ENCODE assay signal across 9 mouse cellular contexts in the genomic region with DNA sequence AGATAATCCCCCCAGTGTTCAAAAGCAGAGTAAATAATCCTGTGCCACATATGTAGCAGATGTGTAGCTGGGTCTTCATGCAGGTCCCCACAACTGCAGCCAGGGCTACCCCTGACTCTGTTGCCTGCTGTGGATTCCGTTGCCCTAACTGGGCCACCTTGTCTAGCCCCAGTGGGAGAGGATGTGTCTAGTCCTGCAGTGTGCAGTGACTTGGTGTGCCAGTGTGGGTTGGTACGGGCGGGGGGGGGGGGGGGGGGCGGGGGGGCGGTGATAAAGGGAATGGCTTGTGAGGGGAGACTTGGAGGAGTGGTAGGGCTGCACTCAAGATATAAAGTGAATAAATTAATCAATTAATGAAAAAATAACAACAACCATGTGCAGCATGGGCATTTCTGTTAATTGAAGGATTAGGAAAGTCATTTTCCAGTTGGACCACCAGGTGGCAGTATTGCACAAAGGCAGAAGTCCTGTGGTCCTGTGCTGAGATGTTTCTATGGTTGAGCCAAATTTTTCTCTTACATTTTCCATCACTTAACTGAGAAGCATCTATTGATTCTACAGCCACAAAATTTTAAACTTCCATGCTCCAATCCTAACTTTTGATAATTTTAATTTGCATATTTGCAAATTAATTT. TPM values are rescaled to one million over a fixed set of nuclear protein-coding genes. Genes with fewer than 3 reads are reported as not detected.
DNase-seq lines count a peak whose midpoint lies in the region; ATAC-seq lines count a peak whose summit lies in the region.
"Had no signal": no experiment of that assay in that cellular context is flagged by ENCODE, and none has a peak within 500 bp of the region (broad histone marks: within the 10 kb centered on the region; RNA-seq: fewer than 3 reads in every experiment).

No protein-coding gene starts in this region.

- no peaks in the 10 kb centered on the region for H3K36me3 ChIP-seq in embryonic facial prominence, embryonic 14.5 days (ENCODE audit: control insufficient read depth, insufficient read depth, low read length)
- H3K36me3 ChIP-seq in kidney, embryonic 14.5 days (ENCODE audit: control insufficient read depth, insufficient read depth, low read length): no peaks in the 10 kb centered on the region

- no peaks in the 10 kb centered on the region for H3K4me1 ChIP-seq in embryonic facial prominence, embryonic 14.5 days (ENCODE audit: control insufficient read depth, insufficient read depth, low read length)
- no peaks in the 10 kb centered on the region for H3K4me1 ChIP-seq in kidney, embryonic 14.5 days (ENCODE audit: control insufficient read depth, insufficient read depth, low read length)

- peak; percentile 47; the same call in 1 of the 2 replicates for ATAC-seq in embryonic facial prominence, embryonic 14.5 days (ENCODE audit: low read depth)
- ATAC-seq in kidney, embryonic 14.5 days (ENCODE audit: low FRiP score, low TSS enrichment): 0 out of 2 replicates have a peak, but pooled peaks have one; percentile 24

- no peak overlapping the region for H3K9ac ChIP-seq in embryonic facial prominence, embryonic 14.5 days (ENCODE audit: low read depth, low read length)
- H3K9ac ChIP-seq in kidney, embryonic 14.5 days (ENCODE audit: low read depth, low read length): no peak overlapping the region

- no peaks in the 10 kb centered on the region for H3K27me3 ChIP-seq in embryonic facial prominence, embryonic 14.5 days (replicated peaks; ENCODE audit: control insufficient read depth, insufficient read depth, low read length)
- no peaks in the 10 kb centered on the region for H3K27me3 ChIP-seq in kidney, embryonic 14.5 days (ENCODE audit: control insufficient read depth, insufficient read depth, low read length)

- WGBS in embryonic facial prominence, embryonic 14.5 days: 40% methylated on average over 2 of the region's 5 CpGs
- WGBS in kidney, embryonic 14.5 days: 23% methylated on average over 3 of the region's 5 CpGs

- no peak overlapping the region for H3K4me2 ChIP-seq in embryonic facial prominence, embryonic 14.5 days (ENCODE audit: low read depth, low read length)
- no peak overlapping the region for H3K4me2 ChIP-seq in kidney, embryonic 14.5 days (replicated peaks; ENCODE audit: low read depth, low read length)

- H3K4me3 ChIP-seq in embryonic facial prominence, embryonic 14.5 days (ENCODE audit: low read depth, low read length): no peak overlapping the region
- H3K4me3 ChIP-seq in kidney, embryonic 14.5 days (ENCODE audit: low read length): no peak overlapping the region

- peaks cover 4% of the 10 kb centered on the region; the same call in 1 of the 2 replicates for H3K9me3 ChIP-seq in embryonic facial prominence, embryonic 14.5 days (ENCODE audit: control insufficient read depth, low read length)
- H3K9me3 ChIP-seq in kidney, embryonic 14.5 days (ENCODE audit: control insufficient read depth, low read length): no peaks in the 10 kb centered on the region

- H3K27ac ChIP-seq in embryonic facial prominence, embryonic 14.5 days (replicated peaks; ENCODE audit: low read depth, low read length): no peak overlapping the region
- H3K27ac ChIP-seq in kidney, embryonic 14.5 days (ENCODE audit: low read depth, low read length): no peak overlapping the region

- peak; percentile 36 for DNase-seq in urinary bladder, postnatal 14 days (ENCODE audit: low spot score)
- DNase-seq in urinary bladder, postnatal 10 days (ENCODE audit: low spot score): no peak
- DNase-seq in adrenal gland, postnatal 36 days: peak; percentile 46 to 57
- peak; percentile 40 for DNase-seq in embryonic facial prominence, embryonic 14.5 days (ENCODE audit: low spot score)
- peak; percentile 50 for DNase-seq in lung, postnatal 36 days
- peak; percentile 43 for DNase-seq in right cerebral cortex, postnatal 4 days

RNA-seq across cellular contexts. Expression of a gene that starts 21.7 kb away (rescaled TPM):
- 1 to 10 TPM; 5.3 to 8.6 TPM for total RNA-seq in adrenal gland, postnatal 36 days (2021)
- 33.1 and 55.0 TPM in 2 replicates for polyA plus RNA-seq in embryonic facial prominence, embryonic 14.5 days (2014; fragmentation: Nextera tagmentation; extraction: Ambion mirVana)
- 13.4 and 18.3 TPM in 2 replicates for polyA plus RNA-seq in kidney, embryonic 14.5 days (2014; fragmentation: Nextera tagmentation; extraction: Ambion mirVana)

RNA-seq across cellular contexts. Expression of a gene that starts 22.7 kb away (rescaled TPM):
- not detected for total RNA-seq in adrenal gland, postnatal 36 days (2021)
- polyA plus RNA-seq in embryonic facial prominence, embryonic 14.5 days (2014; fragmentation: Nextera tagmentation; extraction: Ambion mirVana): not detected in 2 replicates
- not detected in 2 replicates for polyA plus RNA-seq in kidney, embryonic 14.5 days (2014; fragmentation: Nextera tagmentation; extraction: Ambion mirVana)
- total RNA-seq: layer of hippocampus, adult 18-20 months had no signal
- polyA plus RNA-seq: stomach, embryonic 14.5 days had no signal
